Mouse (Mus musculus): Measurements from ENCODE around the gene Slc39a1.

Gene Slc39a1

GRCm38 (mm10) chr3:90247960-90248745 lies at the start of gene Slc39a1:
Gene Slc39a1 (plus strand): TSS chr3:90248172.
- in situ Hi-C loops (cut with MboI; ENCODE audit: unreplicated experiment in 2 of 2) = no loop called here

GRCm38 (mm10) chr3:90202884-90203283 lies 45.1 kb upstream of the Slc39a1 start:
- in situ Hi-C loops (cut with MboI; ENCODE audit: unreplicated experiment in 2 of 2) = loop anchor here (10.0 to 25.0 kb wide), 2 partner anchors 248 to 409 kb away; partner anchors contain the start of genes Gm42674 (in 1 of the 2), S100a4 (in 1 of the 2), S100a5 (in 1 of the 2) and S100a6 (in 1 of the 2)

DNA sequence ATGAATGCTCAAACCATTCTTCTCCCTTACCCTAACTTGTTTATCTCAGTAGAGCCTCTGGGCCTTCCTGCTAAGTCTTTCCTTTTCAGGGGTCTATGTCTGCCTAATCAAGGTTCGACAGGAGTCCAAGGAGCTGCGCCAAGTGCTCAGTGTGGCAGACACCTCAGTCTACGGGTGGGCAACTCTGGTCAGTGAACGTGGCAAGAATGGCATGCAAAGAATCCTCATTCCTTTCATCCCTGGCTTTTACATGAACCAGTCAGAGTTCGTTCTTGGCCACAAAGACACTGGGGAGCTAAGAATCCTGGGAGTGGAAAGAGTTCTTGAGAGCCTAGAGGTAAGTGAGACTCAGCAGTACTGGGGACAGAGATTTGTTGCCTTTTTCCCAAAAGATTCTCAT lies 44.4 kb upstream of the Slc39a1 start:
- in situ Hi-C loops (cut with MboI; ENCODE audit: unreplicated experiment in 2 of 2) = loop anchor here (10.0 to 25.0 kb wide), 2 partner anchors 249 to 409 kb away; partner anchors contain the start of genes Gm42674 (in 1 of the 2), S100a4 (in 1 of the 2), S100a5 (in 1 of the 2) and S100a6 (in 1 of the 2)

GRCm38 (mm10) chr3:90204582-90204981 lies 43.4 kb upstream of the Slc39a1 start:
- in situ Hi-C loops (cut with MboI; ENCODE audit: unreplicated experiment in 2 of 2) = loop anchor here (10.0 to 25.0 kb wide), 2 partner anchors 250 to 408 kb away; partner anchors contain the start of genes Gm42674 (in 1 of the 2), S100a4 (in 1 of the 2), S100a5 (in 1 of the 2) and S100a6 (in 1 of the 2)

DNA sequence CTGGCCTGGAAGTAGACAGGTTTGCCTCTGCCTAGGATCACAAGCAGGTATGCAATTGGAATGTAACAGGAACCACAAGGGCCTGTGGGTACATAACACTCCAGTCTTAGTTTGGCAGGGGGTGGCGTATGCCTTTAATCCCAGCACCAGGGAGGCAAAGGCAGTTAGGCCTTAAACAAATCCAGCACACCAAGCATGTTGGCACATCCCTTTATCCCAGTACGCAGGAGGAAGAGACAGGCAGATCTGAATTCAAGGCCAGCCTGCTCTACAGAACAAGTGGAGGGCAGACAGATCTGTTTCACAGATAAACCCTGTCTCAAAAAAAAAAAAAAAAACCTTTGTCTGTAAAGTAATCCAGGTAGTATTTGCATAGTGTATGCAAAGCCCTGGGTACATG lies 39.3 kb upstream of the Slc39a1 start:
- in situ Hi-C loops (cut with MboI; ENCODE audit: unreplicated experiment in 2 of 2) = loop anchor here (10.0 to 25.0 kb wide), 2 partner anchors 254 to 404 kb away; partner anchors contain the start of genes Gm42674 (in 1 of the 2), S100a4 (in 1 of the 2), S100a5 (in 1 of the 2) and S100a6 (in 1 of the 2)

DNA sequence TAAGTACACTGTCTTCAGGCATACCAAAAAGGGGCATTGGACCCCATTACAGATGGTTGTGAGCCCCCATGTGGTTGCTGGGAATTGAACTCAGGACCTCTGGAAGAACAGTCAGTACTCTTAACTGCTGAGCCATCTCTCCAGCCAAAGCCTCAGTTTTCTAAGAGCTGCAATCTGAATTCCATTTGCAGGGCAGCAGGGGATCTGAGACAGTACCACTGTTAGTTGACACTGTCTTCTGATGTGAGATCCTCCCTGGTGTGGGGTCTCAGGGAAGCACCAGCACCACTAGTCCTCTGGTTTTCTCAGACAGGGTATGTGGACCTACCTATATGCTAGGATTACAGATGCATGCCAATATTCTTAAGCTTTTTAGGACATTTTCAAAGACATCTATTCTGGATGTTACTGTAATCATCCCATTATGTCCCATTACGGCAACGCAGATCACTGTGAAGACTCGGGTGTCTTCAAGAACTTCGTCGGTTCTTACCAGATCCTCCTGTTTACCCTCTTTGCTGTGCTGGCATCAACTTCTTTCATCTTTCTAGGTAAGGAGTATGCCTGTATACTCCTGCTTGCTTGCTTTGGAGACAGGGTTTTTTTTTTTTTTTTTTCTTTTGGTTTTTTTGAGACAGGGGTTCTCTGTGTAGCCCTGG lies 37.9 kb upstream of the Slc39a1 start:
- in situ Hi-C loops (cut with MboI; ENCODE audit: unreplicated experiment in 2 of 2) = loop anchor here (10.0 to 25.0 kb wide), 2 partner anchors 255 to 402 kb away; partner anchors contain the start of genes Gm42674 (in 1 of the 2), S100a4 (in 1 of the 2), S100a5 (in 1 of the 2) and S100a6 (in 1 of the 2)

- in situ Hi-C loops (cut with MboI; ENCODE audit: unreplicated experiment in 2 of 2) = loop anchor here in 1 of 2 experiments (25.0 kb wide), 1 partner anchor 401 kb away; the partner anchor contains the start of genes Gm42674, S100a4, S100a5 and S100a6
Observed at GRCm38 (mm10) chr3:90211475-90212398, 36.2 kb upstream of the Slc39a1 start.

DNA sequence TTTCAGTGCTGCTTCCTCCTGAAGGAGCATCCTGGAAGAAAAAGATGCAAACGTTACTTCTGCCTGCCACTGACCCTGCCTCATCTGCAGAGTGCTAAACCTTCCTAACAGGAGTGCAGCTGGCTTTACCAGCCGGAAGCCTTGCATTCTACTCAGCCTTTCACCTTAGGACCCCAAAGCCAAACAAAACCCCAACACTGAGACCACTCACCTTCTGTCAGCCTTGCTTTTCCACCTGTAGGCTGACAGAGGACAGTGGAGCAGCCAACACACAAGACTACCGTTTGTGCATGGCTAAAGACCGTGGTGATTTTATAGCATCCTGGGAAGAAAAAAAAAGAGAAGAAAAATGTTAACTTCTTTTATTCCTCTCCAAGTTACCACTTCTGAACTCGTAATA lies 35.2 kb upstream of the Slc39a1 start:
- in situ Hi-C loops (cut with MboI; ENCODE audit: unreplicated experiment in 2 of 2) = loop anchor here in 1 of 2 experiments (25.0 kb wide), 1 partner anchor 400 kb away; the partner anchor contains the start of genes Gm42674, S100a4, S100a5 and S100a6

DNA sequence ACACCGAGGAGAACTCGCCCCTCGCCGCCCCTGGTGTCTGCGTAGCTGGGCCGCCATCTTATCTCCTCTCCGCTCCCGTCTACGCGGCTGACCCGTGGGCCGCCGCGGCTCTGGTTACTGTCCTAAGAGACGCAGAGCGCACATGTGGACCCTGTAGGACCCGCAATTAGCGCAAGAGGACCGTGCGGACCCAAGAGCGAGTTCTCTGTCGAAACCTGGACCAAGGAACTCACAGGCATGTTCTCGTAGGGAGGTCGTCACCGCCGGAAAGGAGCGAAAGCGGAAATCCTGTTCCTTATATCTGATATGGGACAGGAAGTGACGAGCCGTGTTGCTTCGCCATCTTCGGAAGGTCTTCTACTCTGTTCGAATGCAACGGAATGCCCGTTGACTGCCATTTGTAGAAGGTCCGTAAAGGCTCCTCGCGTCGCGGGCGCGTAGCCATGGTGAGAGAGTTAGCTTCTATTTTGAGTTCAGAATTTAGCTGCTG lies 34.5 kb upstream of the Slc39a1 start, which contains the start of the genes Rps27 and Rab13:
Gene Rps27, minus strand, starts transcription at position 275 of the 490 bp plus-strand sequence.
Gene Rab13, plus strand, starts transcription at position 319 of the 490 bp plus-strand sequence.
- in situ Hi-C loops (cut with MboI; ENCODE audit: unreplicated experiment in 2 of 2) = loop anchor here in 1 of 2 experiments (25.0 kb wide), 1 partner anchor 399 kb away; the partner anchor contains the start of genes Gm42674, S100a4, S100a5 and S100a6

DNA sequence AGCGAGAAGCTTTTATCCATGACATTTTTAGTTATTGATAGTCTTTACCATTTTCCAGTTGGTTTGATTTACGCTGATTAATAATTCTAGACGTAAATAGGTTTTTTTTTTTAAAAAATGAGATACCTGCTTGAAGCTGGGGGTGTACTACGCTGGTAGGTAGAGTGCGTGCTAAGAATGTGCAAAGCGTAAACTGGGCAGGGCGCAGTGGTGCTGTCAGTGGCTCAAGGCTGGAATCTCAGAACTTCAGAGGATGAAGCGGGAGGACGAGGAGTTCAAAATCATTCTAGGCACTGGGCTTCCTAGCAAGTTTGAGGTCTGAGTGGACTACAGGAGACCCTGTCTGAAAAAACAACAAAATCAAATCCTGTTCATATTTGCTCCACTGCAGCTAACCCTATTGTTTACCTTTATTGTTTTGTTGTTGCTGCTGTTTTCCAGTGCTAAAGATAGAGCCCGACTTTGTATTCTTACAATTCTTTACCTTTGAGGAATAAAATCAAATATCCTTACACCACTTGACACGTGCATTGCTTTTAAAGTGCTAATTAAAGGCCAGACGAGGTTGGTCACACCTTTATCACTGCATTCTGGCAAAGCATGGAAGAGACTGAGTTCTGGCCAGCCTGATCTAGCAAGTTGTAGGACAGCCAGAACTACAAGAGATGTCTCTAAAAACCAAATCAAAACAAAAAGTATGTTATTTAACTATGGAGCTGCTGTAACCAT lies 33.9 kb upstream of the Slc39a1 start:
- in situ Hi-C loops (cut with MboI; ENCODE audit: unreplicated experiment in 2 of 2) = loop anchor here in 1 of 2 experiments (25.0 kb wide), 1 partner anchor 398 kb away; the partner anchor contains the start of genes Gm42674, S100a4, S100a5 and S100a6

GRCm38 (mm10) chr3:90215825-90216380 lies 32.1 kb upstream of the Slc39a1 start:
- in situ Hi-C loops (cut with MboI; ENCODE audit: unreplicated experiment in 2 of 2) = loop anchor here (5.0 to 25.0 kb wide), 2 partner anchors 251 to 396 kb away; partner anchors contain the start of genes Gm42674 (in 1 of the 2), Npr1 (in 1 of the 2), S100a4 (in 1 of the 2) and S100a5 (in 1 of the 2)

- in situ Hi-C loops (cut with MboI; ENCODE audit: unreplicated experiment in 2 of 2) = loop anchor here (5.0 to 25.0 kb wide), 4 partner anchors 152 to 425 kb away; partner anchors contain the start of genes S100a6 (in 2 of the 2), Gm42674 (in 1 of the 2), S100a4 (in 1 of the 2) and S100a5 (in 1 of the 2)
Observed at GRCm38 (mm10) chr3:90220088-90220487, 27.9 kb upstream of the Slc39a1 start.

- in situ Hi-C loops (cut with MboI; ENCODE audit: unreplicated experiment in 2 of 2) = loop anchor here (5.0 to 25.0 kb wide), 4 partner anchors 152 to 424 kb away; partner anchors contain the start of genes S100a6 (in 2 of the 2), Gm42674 (in 1 of the 2), S100a4 (in 1 of the 2) and S100a5 (in 1 of the 2)
Observed at GRCm38 (mm10) chr3:90220531-90220951, 27.4 kb upstream of the Slc39a1 start.

DNA sequence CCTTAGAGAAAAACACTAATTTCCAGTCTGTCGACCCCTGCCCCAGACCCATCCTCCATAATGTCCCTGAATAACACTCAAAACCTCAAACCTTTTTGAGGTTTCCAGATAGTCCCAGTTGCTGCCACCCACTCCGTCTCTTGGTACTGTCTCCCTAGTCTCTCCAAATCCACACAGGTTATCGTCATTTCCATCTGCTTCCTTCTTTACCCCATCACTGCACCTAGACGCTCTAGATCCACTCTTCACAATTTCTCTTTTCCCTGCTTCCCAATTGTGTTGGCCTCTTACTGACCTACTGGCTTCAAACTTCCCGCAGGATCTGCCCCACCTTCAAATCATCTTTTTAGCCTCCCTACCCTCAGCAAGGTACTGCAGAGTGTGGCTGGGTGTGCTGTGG lies 26.8 kb upstream of the Slc39a1 start:
- in situ Hi-C loops (cut with MboI; ENCODE audit: unreplicated experiment in 2 of 2) = loop anchor here (5.0 to 25.0 kb wide), 4 partner anchors 151 to 424 kb away; partner anchors contain the start of genes S100a6 (in 2 of the 2), Gm42674 (in 1 of the 2), S100a4 (in 1 of the 2) and S100a5 (in 1 of the 2)

- in situ Hi-C loops (cut with MboI; ENCODE audit: unreplicated experiment in 2 of 2) = loop anchor here (5.0 to 25.0 kb wide), 4 partner anchors 150 to 422 kb away; partner anchors contain the start of genes S100a6 (in 2 of the 2), Gm42674 (in 1 of the 2), S100a4 (in 1 of the 2) and S100a5 (in 1 of the 2)
Observed at GRCm38 (mm10) chr3:90222455-90222854, 25.5 kb upstream of the Slc39a1 start.

DNA sequence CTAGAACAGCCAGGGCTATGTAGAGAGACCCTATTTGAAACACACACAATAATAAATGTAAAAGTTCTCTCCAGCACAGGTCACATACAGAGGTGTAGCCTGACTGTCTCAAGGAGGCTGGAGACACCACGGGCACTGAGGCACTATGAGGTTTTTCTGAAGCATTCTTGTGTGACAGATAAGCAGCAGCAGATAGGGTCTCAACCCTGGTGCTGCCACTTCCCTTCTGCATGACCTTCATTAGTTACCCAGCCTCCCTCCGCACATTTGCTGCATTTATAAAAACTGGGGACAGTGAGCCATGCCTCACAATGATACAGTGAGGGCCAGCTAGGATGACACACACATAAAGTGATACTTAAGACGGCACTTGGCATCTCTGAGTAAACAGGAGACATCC lies 25.0 kb upstream of the Slc39a1 start:
- in situ Hi-C loops (cut with MboI; ENCODE audit: unreplicated experiment in 2 of 2) = loop anchor here (5.0 to 25.0 kb wide), 4 partner anchors 149 to 422 kb away; partner anchors contain the start of genes S100a6 (in 2 of the 2), Gm42674 (in 1 of the 2), S100a4 (in 1 of the 2) and S100a5 (in 1 of the 2)

GRCm38 (mm10) chr3:90224331-90224730 lies 23.6 kb upstream of the Slc39a1 start:
- in situ Hi-C loops (cut with MboI; ENCODE audit: unreplicated experiment in 2 of 2) = loop anchor here (5.0 to 25.0 kb wide), 4 partner anchors 148 to 420 kb away; partner anchors contain the start of genes S100a6 (in 2 of the 2), Gm42674 (in 1 of the 2), S100a4 (in 1 of the 2) and S100a5 (in 1 of the 2)

All from v-Abl transformed pro-B cells (cell line).